Mouse (Mus musculus) embryo, embryonic 11 days (tissue): ENCODE results near the gene Tprkb.
"Not testable (repeated sequence)": the region's sequence is repeated elsewhere in the genome, so short reads cannot be mapped to it uniquely, and the experiment has no call there.

Experiments
- DNase-seq: peaks from one replicate; pipeline ENCODE4 v3.0.0-alpha.2; 2015

Tprkb gene

DNA sequence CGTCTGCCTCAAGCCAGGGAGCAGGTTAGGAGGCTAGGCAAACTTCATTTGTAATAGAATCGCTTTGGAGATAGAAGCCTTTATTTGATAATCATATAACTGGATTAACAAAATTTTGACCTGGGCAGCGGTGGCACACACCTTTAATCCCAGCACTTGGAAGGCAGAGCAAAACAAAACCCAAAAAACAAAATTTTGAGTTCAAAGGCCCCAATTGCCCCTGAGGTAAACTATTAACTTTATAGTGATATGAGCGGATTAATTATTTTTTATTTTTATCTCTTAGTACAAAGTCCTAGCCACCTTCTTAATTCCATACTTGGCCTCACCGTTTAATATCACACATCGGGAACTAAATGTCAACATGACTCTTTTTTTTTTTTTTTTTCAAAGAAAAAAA is 4.9 kb downstream of the Tprkb start:
- no peak for DNase-seq

DNA sequence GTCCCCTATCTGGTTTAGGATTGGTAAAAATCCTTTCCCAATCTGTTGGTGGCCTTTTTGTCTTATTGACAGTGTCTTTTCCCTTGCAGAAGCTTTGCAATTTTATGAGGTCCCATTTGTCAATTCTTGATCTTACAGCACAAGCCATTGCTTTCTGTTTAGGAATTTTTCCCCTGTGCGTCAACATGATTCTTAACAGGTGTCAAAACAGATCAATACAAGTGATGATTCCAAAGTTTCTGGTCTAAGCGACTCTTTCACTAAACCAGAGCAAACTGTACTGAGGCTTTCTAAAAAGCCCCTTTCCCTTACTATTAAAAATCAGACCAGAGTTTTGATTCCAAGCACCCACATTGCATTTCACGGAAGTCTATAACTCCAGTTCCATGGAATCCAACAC is 6.7 kb downstream of the Tprkb start:
- DNase-seq, result not testable (repeated sequence)

DNA sequence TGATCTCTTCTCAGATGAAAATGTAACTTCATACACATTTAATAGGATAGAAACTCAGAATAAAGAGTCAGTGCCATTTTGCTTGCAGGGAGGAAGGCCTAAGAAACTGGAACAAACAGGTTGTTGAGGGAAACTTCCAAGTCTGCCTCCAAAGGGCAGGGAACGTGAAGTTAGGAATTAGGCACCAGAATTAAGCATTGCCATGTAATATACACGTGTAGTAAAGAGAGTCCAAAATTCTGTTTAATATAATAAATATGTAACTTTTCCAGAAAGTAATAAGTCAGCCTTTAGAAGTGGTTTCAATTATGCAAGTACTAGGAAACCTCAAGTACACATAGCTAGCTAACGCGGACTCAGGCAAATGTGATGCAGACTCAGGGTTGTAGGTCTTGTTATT is 7.7 kb downstream of the Tprkb start:
- DNase-seq, result no peak

DNA sequence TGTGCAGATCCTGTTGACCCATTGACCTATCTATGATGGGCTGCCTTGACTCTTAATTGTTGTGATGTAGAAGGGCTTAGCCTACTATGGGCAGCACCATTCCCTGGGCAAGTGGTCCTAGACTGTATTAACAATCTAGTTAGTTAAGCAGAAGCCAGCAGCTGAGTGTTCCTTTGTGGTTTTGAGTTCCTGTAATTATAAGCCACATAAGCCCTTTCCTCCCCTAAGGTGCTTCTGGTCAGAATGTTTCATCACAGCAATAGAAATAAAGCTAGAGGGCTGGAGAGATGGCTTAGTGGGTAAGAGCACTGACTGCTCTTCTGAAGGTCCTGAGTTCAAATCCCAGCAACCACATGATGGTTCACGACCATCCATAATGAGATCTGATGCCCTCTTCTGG is 12.0 kb downstream of the Tprkb start:
- no peak for DNase-seq

DNA sequence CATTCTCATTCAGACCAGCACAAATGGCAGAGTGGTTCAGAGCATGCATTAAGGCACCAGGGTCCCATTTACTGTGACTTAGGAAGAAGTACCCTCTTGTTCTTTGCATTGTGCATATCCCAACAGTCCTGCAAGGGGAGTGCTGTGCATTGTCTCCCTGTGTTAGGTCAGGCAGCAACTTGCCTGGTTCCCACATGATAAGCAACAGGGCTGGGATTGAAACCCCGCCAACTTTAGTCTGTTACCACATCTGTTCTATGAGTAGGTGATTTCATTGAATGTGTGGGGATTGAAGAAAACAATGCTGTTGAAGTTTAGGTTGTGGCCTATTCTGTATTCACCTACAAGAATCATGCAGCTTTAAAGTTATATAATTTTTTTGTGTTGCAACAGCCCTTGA is 15.0 kb downstream of the Tprkb start:
- no peak for DNase-seq

DNA sequence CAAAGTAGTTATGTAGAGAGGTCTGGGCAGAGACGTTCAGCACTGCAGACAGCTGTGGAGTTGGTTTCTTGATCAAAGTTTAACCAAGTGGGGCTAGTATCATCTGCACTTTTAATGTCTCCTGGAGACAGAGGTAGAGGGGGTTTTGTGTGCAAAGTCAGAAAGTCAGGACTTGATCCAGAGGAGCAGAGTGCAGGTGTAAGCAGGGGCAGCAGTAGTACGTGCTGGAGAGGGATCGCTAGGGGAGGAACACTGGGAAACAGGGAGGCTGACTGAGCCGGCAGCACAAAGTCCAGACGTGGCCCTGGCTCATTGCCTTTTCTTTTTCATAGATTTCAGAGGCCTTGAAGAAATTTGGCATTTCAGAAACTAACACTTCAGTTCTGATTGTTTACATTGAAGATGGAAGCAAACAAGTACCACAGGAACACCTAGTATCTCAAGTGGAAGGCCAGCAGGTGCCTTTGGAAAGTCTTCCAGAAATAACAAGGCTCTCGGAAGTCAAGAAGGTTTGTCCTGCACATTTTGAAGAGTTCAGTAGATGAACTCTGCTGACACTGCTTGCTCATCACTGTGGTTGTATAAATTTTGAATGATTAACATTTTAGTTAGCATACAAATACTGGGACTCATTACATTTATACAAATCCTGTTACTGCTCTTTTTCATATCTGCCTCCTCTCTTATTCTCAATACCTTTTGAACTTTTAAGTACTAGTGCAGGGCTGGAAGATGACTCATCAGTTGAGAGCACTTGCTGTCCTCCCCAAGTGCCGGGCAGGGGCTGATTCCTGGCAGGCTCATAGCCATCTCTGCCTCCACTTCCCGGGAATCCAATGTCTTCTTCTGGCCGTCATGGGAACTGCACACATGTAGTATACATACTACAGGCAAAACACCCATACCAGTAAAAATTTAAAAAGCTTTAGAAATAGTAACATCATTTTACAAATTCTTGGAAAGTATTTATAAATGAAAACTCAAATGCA is 16.1 kb downstream of the Tprkb start:
- DNase-seq, result no peak

DNA sequence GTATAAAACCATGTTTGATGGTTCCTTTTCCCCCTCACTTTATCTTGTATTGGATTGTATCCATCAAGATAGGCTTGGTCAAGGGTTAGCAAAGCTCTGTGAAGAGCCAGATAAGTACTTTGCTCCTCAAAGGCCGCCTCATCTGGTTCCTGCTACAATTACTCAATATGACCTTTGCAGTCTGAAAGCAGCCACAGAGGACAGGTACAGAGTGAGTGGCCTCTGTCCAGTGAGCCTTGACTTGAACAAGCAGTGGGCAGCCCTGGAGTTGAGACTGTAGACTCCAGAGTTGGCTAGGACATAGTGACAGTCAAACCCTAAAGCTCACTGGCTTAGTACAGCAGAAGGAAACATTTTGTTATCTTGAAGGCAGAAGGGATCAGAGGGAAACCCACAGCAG is 17.6 kb downstream of the Tprkb start:
- DNase-seq, result no peak

DNA sequence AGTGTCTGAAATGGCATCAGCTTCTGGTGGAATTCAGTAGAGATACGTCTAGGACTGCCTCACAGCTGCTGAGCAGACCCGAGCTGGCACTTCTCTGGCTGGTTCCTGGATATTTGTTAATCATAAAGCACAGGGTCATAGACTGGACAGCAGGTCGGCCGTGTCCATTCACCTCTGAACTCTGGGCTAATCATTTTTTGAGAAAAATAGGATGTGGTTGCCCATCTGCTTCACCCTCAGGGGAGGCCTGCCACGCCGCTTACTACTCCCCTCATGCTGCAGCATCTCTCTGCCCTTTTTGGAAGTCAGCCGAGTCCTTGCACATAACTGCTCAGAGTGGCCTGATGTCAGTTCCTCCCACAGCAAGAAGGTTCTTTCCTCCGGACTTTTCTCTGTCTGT is 22.4 kb downstream of the Tprkb start:
- DNase-seq, result no peak

DNA sequence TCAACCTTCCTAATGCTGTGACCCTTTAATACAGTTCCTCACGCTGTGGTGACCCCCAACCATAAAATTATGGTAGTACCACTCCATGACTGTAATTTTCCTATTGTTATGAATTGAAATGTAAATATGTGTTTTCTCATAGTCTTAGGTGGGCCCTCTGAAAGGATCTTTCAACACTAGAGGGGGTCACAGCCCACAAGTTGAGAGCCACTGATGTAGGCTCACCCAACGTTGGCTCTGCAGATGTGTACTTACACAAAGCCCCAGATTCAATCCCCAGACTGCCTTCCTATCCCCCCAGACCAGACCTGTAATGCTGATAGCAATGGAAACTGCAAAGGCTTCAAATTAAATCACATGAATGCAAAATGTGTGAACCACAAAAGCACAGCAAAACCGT is 24.0 kb downstream of the Tprkb start:
- peak; percentile 15 for DNase-seq

DNA sequence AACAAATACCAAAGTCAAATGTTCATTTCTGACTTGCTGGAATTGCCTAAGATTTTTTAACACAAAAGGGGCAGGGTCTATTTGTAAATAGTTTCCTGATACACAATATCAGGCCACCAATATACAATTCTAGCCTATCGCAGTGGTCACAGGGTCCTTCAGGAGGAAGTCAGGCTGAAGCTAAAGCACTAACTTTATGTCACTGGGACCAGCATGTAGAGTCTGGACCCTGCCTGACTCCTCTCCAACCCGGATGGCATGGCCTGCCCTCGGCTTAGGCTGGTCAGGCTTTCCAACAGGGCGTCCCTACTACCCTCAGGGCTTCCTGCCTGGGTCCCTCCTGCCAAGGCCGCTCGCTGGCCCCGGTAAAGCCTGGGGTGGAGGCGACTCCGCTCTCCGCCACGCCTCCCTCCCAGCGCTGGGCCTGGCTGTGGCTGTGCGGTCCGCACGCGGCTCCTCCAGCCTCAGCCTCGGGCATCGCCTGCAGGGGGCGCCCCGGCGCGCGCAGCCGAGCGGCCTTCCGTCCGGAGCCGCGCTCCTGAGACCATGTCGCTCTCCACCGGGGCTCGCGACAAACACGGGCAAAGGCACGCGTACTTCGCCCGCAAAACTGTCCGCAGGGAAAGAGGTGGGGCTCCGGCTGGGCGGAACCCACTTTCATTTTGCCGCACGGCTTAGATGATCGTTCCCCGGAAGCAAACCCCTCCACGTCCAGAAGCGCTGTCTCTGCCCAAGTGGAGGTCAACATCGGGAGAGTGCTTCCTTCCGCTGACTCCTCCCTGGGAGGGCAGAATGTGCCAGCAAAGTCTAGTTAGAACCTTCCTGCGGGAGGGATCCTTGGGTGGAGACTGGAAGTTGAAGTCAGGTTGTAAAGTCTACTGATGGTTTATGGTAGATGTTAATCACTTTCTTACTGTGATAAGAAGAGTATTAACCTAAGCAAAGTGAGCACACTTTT is 25.1 kb downstream of the Tprkb start:
- peak; percentile 82 for DNase-seq

DNA sequence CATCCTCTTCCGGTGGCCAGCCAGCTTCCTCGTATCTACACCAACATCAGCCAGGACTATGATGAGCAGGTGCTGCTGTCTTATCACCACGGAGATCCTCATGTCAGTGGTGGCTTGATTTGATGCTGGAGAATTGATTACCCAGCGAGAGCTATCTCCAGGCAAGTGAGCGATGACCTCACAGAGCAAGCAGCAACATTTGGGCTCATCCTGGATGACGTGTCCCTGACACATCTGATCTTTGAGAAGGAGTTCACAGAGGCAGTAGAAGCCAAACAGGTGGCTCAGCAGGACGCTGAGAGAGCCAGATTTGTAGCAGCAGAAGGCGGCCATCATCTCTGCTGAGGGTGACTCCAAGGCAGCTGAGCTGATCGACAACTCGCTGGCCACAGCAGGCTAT is 27.0 kb downstream of the Tprkb start:
- DNase-seq, result no peak

DNA sequence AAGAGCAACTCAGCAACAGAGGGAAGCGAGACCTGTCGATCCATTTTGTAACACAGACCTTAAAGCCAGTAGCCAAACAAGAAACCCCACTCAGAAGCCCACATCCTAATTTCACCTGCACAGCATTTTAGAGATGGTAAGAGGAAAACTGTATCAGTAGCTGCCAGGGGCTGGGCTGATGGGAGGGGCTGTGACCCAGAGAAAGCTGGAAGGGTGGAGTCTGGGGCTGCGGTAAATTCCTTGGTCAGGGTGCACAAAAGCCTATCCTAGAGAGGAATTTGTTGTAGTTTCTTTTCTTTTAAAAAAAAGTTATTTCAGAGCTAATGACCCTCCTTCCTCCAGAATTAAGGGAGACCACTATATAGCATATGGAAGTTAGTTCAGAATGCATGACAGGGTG is 30.8 kb downstream of the Tprkb start:
- DNase-seq, result no peak

DNA sequence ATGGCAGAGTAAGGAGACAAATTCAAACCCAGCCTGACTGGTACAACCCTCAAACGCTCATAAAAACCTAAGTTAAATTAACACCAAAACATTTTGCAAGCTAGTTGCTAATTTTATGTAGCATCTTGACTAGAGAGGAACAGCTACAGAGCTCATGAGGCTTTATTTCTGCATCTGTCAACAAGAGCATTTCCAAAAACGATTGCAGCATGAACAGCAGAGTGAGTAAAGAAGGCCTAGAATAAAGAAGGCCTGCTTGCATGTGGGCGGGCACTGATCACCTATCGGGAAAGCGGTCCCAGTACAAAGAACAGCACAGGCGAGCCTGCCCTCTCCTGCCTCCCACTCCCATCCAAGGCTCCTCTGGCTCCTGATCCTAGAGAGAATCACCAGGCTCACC is 36.9 kb downstream of the Tprkb start:
- no peak for DNase-seq

DNA sequence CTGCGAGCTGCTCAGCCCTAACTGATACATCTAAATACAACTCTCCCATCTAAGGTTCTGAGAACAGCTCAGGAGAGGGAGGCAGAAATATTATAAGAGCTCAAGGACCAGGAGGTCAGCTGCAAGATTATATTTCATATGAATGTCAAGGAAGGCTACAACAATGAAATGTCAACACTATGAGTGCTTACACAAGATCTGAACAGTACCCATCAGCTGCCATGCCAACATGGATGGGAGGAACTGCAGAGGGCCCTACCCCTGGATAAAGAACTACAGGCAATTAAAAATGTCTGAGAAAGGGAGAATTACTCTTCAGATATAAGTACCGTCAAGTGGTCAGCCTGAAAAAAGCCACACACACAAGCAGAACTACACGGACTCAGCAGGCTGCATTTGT is 45.9 kb downstream of the Tprkb start:
- no peak for DNase-seq

DNA sequence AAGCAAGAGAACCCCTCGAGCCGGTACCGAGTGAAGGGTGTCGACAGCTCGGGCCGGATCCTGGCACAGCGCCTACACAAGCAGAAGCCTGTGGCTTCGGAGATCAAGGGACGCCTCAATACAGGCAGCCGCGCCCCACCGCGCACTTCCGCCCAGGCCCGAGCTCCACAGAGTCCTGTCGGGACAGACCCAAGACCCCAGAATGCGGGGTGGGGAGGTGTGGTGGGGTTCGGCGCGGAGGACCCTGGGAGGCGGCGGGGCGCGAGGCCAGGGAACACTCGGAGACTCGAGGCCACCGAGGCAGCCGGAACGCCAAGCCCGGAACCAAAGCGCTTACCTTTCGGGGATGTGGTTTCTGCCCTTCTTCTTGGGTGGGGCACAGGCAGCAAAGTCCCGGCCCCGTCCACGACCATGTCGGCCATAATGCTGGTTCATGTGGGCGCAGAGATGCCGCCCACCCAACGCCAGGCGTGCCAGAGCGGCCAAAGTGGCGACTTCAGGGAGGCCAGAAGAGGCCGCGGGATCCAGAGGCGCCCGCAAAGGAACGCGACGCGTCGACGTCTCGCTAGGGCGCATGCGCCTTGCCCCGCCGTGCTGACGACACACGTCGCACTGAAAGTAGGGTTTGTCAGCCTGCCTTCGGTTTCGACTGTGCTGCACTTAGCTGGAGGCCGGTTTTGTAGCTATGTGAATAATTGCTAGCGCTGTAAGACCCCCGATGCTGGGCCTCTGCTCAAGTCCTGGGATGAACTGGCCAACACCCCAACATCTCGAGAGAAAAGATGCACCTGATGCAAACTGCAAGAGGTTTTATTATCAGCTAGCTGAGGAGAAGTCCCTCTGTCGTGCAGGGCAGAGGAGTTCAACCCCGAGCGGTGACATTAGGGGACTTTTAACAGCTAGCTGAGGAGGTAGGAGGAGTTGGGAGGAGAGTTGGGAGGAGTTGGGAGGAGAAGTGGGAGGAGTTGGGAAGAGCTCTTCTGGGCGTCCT is 49.7 kb downstream of the Tprkb start, which contains the start of gene Dusp11:
Gene Dusp11 (minus strand): TSS at position 567 of the 991 bp plus-strand sequence.
- peak; percentile 96 for DNase-seq

DNA sequence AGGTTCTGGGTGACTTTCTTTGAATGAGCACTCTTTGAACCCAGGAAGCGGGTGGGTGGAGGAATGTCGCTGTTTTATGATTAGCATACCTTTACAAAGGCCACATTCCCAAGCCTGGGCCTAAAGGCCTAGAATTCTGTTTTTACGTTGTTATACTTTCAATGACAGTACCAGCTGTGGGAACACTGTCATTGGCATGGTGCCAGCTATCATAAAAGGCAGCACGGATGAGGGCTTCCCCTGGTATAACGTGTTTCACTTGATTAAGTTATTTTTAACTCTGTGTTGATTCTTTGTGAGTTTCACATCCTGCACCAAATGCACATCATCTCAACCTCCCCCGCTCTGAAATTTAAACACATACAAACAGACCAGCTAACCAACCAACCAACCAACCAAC is 54.4 kb downstream of the Tprkb start:
- DNase-seq, result not testable (repeated sequence)

DNA sequence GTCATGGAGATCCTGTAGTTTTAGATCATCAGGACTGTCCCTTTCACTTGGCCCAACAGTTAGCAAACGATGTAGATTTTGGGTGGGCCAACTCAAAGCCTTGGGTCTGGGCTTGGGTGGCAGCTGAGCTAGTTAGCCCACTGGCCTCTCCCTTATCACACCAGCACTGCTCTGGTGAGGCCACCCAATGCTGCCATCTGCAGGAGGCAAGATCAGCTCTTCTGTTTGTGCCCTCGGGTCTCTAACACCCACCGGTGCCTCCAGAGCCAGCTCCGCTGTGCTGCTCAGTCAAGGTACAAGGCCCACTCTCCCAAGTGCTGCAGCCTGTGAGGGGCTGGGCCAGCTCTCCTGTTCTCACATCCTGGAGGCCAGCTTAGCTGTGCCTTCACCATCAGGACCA is 55.0 kb downstream of the Tprkb start:
- DNase-seq, result no peak

DNA sequence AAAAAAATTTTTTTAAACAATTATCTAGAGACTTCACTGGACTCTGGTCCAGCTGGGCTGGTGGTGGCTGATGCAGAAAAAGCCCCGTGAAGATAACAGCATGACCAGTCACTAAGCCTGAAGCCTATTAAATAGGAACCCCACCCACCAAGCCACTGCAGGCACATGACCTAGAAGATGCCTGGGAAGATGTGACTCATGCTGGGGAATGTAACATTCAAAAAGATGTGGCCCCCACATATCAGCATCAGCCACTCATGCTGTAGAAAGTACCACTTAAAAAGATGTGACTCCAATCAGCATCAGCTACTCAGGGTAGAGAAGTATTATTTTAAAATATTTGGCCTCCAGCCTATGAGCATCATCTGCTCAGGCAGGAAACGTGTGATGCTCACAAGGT is 58.2 kb downstream of the Tprkb start:
- no peak for DNase-seq

DNA sequence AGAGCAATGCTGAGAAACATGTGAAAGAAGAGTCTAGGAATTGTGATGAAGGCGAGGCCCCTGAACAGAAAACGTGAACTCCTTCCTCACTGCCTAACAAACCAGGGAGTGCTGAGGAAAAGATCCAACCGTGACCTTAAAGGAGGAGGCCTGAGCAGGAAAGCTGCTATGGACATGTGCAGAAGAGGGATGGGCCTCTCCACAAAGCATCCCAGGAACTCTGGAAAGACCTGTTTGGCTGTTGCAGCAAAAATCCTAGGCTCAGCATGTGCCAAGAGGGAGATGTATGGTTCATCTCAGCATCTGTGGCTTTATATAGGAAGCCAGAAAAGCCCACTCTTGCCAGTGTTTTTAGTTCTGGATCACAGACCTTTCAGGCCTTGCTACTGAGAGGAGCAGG is 61.0 kb downstream of the Tprkb start:
- DNase-seq, result no peak

DNA sequence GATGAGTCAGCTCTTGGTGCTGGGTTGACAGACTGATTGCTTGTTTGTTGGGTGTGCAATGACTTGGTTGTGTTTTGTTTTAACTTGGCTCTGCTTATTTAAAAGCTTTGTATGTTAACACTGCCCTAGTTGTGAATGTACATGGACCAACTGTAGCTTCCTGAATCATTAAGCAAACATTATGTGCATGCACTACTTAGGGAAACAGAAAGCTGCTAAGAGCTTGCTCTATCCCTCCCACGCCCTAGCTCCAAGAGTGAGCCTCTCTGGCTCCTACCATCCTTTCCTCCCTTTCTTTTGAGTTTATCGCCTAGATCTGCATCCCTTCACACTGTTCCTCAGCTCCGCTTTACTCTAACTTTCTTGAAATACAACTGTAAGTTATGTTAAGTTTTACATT is 61.7 kb downstream of the Tprkb start:
- no peak for DNase-seq

DNA sequence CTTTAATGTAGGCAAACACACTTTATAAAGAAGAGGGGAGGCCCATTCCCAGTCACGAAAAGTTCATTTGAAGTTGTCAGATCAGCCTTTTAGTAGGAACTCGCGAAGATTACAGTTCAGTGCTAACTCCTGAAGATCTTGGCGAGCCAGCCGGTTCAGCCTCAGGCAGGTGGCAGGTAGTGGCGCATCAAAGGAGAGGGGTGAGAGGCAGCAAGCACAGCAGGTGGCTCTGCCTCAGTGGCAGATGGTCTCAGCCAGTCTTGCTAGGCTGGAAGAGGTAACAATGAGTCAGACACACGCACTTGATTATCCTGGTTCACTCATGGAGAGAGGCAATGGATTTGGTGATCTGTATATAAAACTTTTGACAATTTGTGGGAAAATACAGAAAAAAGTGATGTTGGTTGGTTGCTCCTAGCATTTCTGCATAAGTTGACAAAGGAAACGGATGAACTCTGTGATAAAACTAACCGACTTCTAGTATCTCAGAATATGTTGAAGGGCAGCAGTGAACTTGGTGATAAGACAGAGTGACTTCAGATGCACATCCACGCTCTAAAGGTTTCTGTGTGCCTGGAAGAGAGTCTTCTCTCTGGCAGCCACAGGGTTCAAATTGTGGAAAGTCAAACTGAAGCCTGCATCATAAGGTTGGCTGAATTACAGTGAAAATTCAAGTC is 63.4 kb downstream of the Tprkb start:
- DNase-seq, result no peak

DNA sequence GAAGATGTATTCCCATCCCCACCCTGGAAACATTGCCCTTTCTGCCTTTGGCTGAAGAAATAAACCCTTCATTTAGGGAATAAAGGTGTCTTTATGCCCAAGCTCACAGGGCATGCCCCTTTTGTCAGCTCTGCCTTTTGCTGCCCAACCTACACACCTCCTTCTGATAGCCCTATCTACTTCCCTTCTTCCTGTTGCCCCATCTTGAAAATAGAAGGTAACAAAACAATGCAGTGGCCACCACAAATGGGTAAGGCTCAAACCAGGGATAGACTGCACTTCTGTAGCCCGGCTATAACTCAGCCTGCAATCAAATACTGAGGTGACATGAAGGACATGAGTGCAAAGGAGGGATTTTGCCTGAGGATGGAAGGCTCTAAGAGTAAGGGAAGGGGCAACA is 64.1 kb downstream of the Tprkb start:
- DNase-seq, result no peak
